ENCODE assay signal across 8 mouse cellular contexts in genomic region chr16:20694781-20695180, GRCm38 (mm10). TPM values are rescaled to one million over a fixed set of nuclear protein-coding genes. Genes with fewer than 3 reads are reported as not detected.
DNase-seq lines count a peak whose midpoint lies in the region; ATAC-seq and TF ChIP-seq lines count a peak whose summit lies in the region.

No protein-coding gene starts in this region.

- H3K4me1 ChIP-seq in kidney, embryonic 15.5 days = peaks cover 40% of the 10 kb centered on the region
- H3K4me1 ChIP-seq in kidney, embryonic 14.5 days (ENCODE audit: control insufficient read depth, insufficient read depth, low read length) = peaks cover 9% of the 10 kb centered on the region
- peaks cover 42% of the 10 kb centered on the region for H3K4me1 ChIP-seq in midbrain, embryonic 15.5 days
- peaks cover 27% of the 10 kb centered on the region for H3K4me1 ChIP-seq in liver, postnatal 0 days (ENCODE audit: insufficient read depth)

- H3K9me3 ChIP-seq in kidney, embryonic 15.5 days (replicated peaks) = no peaks in the 10 kb centered on the region
- H3K9me3 ChIP-seq in kidney, embryonic 14.5 days (ENCODE audit: control insufficient read depth, low read length) = no peaks in the 10 kb centered on the region
- no peaks in the 10 kb centered on the region for H3K9me3 ChIP-seq in midbrain, embryonic 15.5 days
- H3K9me3 ChIP-seq in liver, postnatal 0 days (ENCODE audit: low read length) = no peaks in the 10 kb centered on the region

- H3K36me3 ChIP-seq in kidney, embryonic 15.5 days = peaks cover 35% of the 10 kb centered on the region
- peaks cover 27% of the 10 kb centered on the region for H3K36me3 ChIP-seq in kidney, embryonic 14.5 days (ENCODE audit: control insufficient read depth, insufficient read depth, low read length)
- H3K36me3 ChIP-seq in midbrain, embryonic 15.5 days (replicated peaks) = peaks cover 9% of the 10 kb centered on the region
- peaks cover 23% of the 10 kb centered on the region for H3K36me3 ChIP-seq in liver, postnatal 0 days (replicated peaks; ENCODE audit: insufficient read depth, low read length)

- TF ChIP-seq EP300 in liver, postnatal 0 days (IDR thresholded peaks at IDR 0.05; ENCODE audit: low read depth) = no peak

- peak overlapping the region; percentile 62 for H3K4me2 ChIP-seq in kidney, embryonic 15.5 days
- no peak overlapping the region for H3K4me2 ChIP-seq in kidney, embryonic 14.5 days (replicated peaks; ENCODE audit: low read depth, low read length)
- peak overlapping the region; percentile 87 for H3K4me2 ChIP-seq in midbrain, embryonic 15.5 days
- H3K4me2 ChIP-seq in liver, postnatal 0 days (ENCODE audit: low read depth, low read length) = no peak overlapping the region

- 0 out of 2 replicates have a peak overlapping the region, but pooled peaks have one; percentile 37 for H3K4me3 ChIP-seq in kidney, embryonic 15.5 days (replicated peaks)
- H3K4me3 ChIP-seq in kidney, embryonic 14.5 days (ENCODE audit: low read length) = no peak overlapping the region
- peak overlapping the region; percentile 79 for H3K4me3 ChIP-seq in layer of hippocampus, adult 2 months
- no peak overlapping the region for H3K4me3 ChIP-seq in midbrain, embryonic 15.5 days
- no peak overlapping the region for H3K4me3 ChIP-seq in liver, postnatal 0 days (ENCODE audit: low read depth, low read length)

- no peak for TF ChIP-seq CTCF in layer of hippocampus, adult 2 months (conservative IDR thresholded peaks at IDR 0.05)
- TF ChIP-seq CTCF in liver, postnatal 0 days (IDR thresholded peaks at IDR 0.05; ENCODE audit: low read depth) = no peak

- peak; percentile 55 for DNase-seq in cerebellum, adult 8-10 months
- peak; percentile 75 to 89 for DNase-seq in layer of hippocampus, adult 2 months (ENCODE audit: low spot score in 2 of 2)
- DNase-seq in thymus, postnatal 25 days = no peak
- DNase-seq in liver, postnatal 0 days = no peak

- H3K27me3 ChIP-seq in kidney, embryonic 15.5 days = peaks cover 4% of the 10 kb centered on the region; the same call in 1 of the 2 replicates
- no peaks in the 10 kb centered on the region; the same call in 1 of the 2 replicates for H3K27me3 ChIP-seq in kidney, embryonic 14.5 days (ENCODE audit: control insufficient read depth, insufficient read depth, low read length)
- H3K27me3 ChIP-seq in midbrain, embryonic 15.5 days (replicated peaks) = no peaks in the 10 kb centered on the region
- H3K27me3 ChIP-seq in liver, postnatal 0 days (ENCODE audit: insufficient read depth, low read length) = peaks cover 20% of the 10 kb centered on the region

- 0 out of 2 replicates have a peak overlapping the region, but pooled peaks have one; percentile 33 for H3K27ac ChIP-seq in kidney, embryonic 15.5 days
- no peak overlapping the region for H3K27ac ChIP-seq in kidney, embryonic 14.5 days (ENCODE audit: low read depth, low read length)
- peak overlapping the region; percentile 98 for H3K27ac ChIP-seq in layer of hippocampus, adult 2 months
- H3K27ac ChIP-seq in midbrain, embryonic 15.5 days = peak overlapping the region; percentile 83
- no peak overlapping the region for H3K27ac ChIP-seq in liver, postnatal 0 days (ENCODE audit: low read depth)

- H3K9ac ChIP-seq in kidney, embryonic 15.5 days = no peak overlapping the region
- H3K9ac ChIP-seq in kidney, embryonic 14.5 days (ENCODE audit: low read depth, low read length) = no peak overlapping the region
- H3K9ac ChIP-seq in midbrain, embryonic 15.5 days = no peak overlapping the region
- H3K9ac ChIP-seq in liver, postnatal 0 days (replicated peaks) = no peak overlapping the region

- no peak for ATAC-seq in kidney, embryonic 15.5 days (replicated peaks; ENCODE audit: low FRiP score)
- no peak for ATAC-seq in kidney, embryonic 14.5 days (ENCODE audit: low FRiP score, low TSS enrichment)
- ATAC-seq in granulocyte monocyte progenitor cell, adult 5-6 weeks (replicated peaks; ENCODE audit: poor library complexity, severe bottlenecking) = peak; percentile 64
- no peak for ATAC-seq in midbrain, embryonic 15.5 days (replicated peaks)
- no peak for ATAC-seq in liver, postnatal 0 days

- 74% methylated on average over 8 of the region's 8 CpGs for WGBS in kidney, embryonic 15.5 days
- 80% methylated on average over 8 of the region's 8 CpGs for WGBS in kidney, embryonic 14.5 days
- 77% methylated on average over 8 of the region's 8 CpGs for WGBS in midbrain, embryonic 15.5 days
- 60% methylated on average over 8 of the region's 8 CpGs for WGBS in liver, postnatal 0 days (ENCODE audit: insufficient replicate concordance)

RNA-seq across cellular contexts. Expression of gene Fam131a, which starts 1.7 kb away (rescaled TPM):
- 6.4 and 6.7 TPM in 2 replicates for polyA plus RNA-seq in kidney, embryonic 15.5 days (2015; fragmentation: Nextera tagmentation; extraction: Ambion mirVana)
- 3.8 and 5.5 TPM in 2 replicates for polyA plus RNA-seq in kidney, embryonic 14.5 days (2014; fragmentation: Nextera tagmentation; extraction: Ambion mirVana)
- 1.6 TPM in 1 of 2 replicates, not detected in the other for total RNA-seq in granulocyte monocyte progenitor cell, adult 5-6 weeks (2014; fragmentation: Nextera tagmentation)
- total RNA-seq in granulocyte monocyte progenitor cell, adult 5-6 weeks (2017) = 0.43 TPM in 1 of 2 replicates, not detected in the other
- total RNA-seq in layer of hippocampus, adult 2 months (2021) = 100 to 1,000 TPM; 450 to 457 TPM
- 58.1 and 58.5 TPM in 2 replicates for polyA plus RNA-seq in midbrain, embryonic 15.5 days (2015; fragmentation: Nextera tagmentation; extraction: Ambion mirVana)
- polyA plus RNA-seq in liver, postnatal 0 days (2015; fragmentation: Nextera tagmentation; extraction: Ambion mirVana) = 0.88 and 1.4 TPM in 2 replicates

RNA-seq across cellular contexts. Expression of gene Polr2h, which starts 22.7 kb away (rescaled TPM):
- polyA plus RNA-seq in kidney, embryonic 15.5 days (2015; fragmentation: Nextera tagmentation; extraction: Ambion mirVana) = 116 and 120 TPM in 2 replicates
- polyA plus RNA-seq in kidney, embryonic 14.5 days (2014; fragmentation: Nextera tagmentation; extraction: Ambion mirVana) = 147 and 172 TPM in 2 replicates
- 62.4 and 81.5 TPM in 2 replicates for total RNA-seq in granulocyte monocyte progenitor cell, adult 5-6 weeks (2014; fragmentation: Nextera tagmentation)
- total RNA-seq in granulocyte monocyte progenitor cell, adult 5-6 weeks (2017) = 61.8 and 91.6 TPM in 2 replicates
- total RNA-seq in layer of hippocampus, adult 2 months (2021) = 10 to 100 TPM; 26.1 TPM
- polyA plus RNA-seq in midbrain, embryonic 15.5 days (2015; fragmentation: Nextera tagmentation; extraction: Ambion mirVana) = 82.3 and 90.6 TPM in 2 replicates
- polyA plus RNA-seq in liver, postnatal 0 days (2015; fragmentation: Nextera tagmentation; extraction: Ambion mirVana) = 25.1 and 27.5 TPM in 2 replicates

RNA-seq across cellular contexts. Expression of gene Clcn2, which starts 22.8 kb away (rescaled TPM):
- 16.3 and 20.1 TPM in 2 replicates for polyA plus RNA-seq in kidney, embryonic 15.5 days (2015; fragmentation: Nextera tagmentation; extraction: Ambion mirVana)
- polyA plus RNA-seq in kidney, embryonic 14.5 days (2014; fragmentation: Nextera tagmentation; extraction: Ambion mirVana) = 15.5 and 17.3 TPM in 2 replicates
- total RNA-seq in granulocyte monocyte progenitor cell, adult 5-6 weeks (2014; fragmentation: Nextera tagmentation) = 2.6 and 6.0 TPM in 2 replicates
- 1.9 and 3.8 TPM in 2 replicates for total RNA-seq in granulocyte monocyte progenitor cell, adult 5-6 weeks (2017)
- total RNA-seq in layer of hippocampus, adult 2 months (2021) = 10 to 100 TPM; 74.2 to 79.5 TPM
- 33.7 and 33.8 TPM in 2 replicates for polyA plus RNA-seq in midbrain, embryonic 15.5 days (2015; fragmentation: Nextera tagmentation; extraction: Ambion mirVana)
- 3.6 and 4.7 TPM in 2 replicates for polyA plus RNA-seq in liver, postnatal 0 days (2015; fragmentation: Nextera tagmentation; extraction: Ambion mirVana)

RNA-seq across cellular contexts. Expression of gene Eif4g1, which starts 26.7 kb away (rescaled TPM):
- 187 and 208 TPM in 2 replicates for polyA plus RNA-seq in kidney, embryonic 15.5 days (2015; fragmentation: Nextera tagmentation; extraction: Ambion mirVana)
- polyA plus RNA-seq in kidney, embryonic 14.5 days (2014; fragmentation: Nextera tagmentation; extraction: Ambion mirVana) = 131 and 213 TPM in 2 replicates
- total RNA-seq in granulocyte monocyte progenitor cell, adult 5-6 weeks (2014; fragmentation: Nextera tagmentation) = 242 and 249 TPM in 2 replicates
- total RNA-seq in granulocyte monocyte progenitor cell, adult 5-6 weeks (2017) = 312 and 346 TPM in 2 replicates
- total RNA-seq in layer of hippocampus, adult 2 months (2021) = 100 to 1,000 TPM; 283 to 297 TPM
- 146 and 148 TPM in 2 replicates for polyA plus RNA-seq in midbrain, embryonic 15.5 days (2015; fragmentation: Nextera tagmentation; extraction: Ambion mirVana)
- 65.6 and 70.9 TPM in 2 replicates for polyA plus RNA-seq in liver, postnatal 0 days (2015; fragmentation: Nextera tagmentation; extraction: Ambion mirVana)

RNA-seq across cellular contexts. Expression of gene Chrd, which starts 38.1 kb away (rescaled TPM):
- polyA plus RNA-seq in kidney, embryonic 15.5 days (2015; fragmentation: Nextera tagmentation; extraction: Ambion mirVana) = 4.6 and 7.4 TPM in 2 replicates
- 3.9 and 4.6 TPM in 2 replicates for polyA plus RNA-seq in kidney, embryonic 14.5 days (2014; fragmentation: Nextera tagmentation; extraction: Ambion mirVana)
- total RNA-seq in granulocyte monocyte progenitor cell, adult 5-6 weeks (2014; fragmentation: Nextera tagmentation) = not detected in 2 replicates
- total RNA-seq in granulocyte monocyte progenitor cell, adult 5-6 weeks (2017) = not detected in 2 replicates
- total RNA-seq in layer of hippocampus, adult 2 months (2021) = 10 to 100 TPM; 87.0 to 90.7 TPM
- polyA plus RNA-seq in midbrain, embryonic 15.5 days (2015; fragmentation: Nextera tagmentation; extraction: Ambion mirVana) = 5.6 and 5.7 TPM in 2 replicates
- 0.34 and 0.45 TPM in 2 replicates for polyA plus RNA-seq in liver, postnatal 0 days (2015; fragmentation: Nextera tagmentation; extraction: Ambion mirVana)

Comparison
In these comparisons a context has a peak if more than half of its experiments do, and no peak if none do; other contexts are left out.
1. H3K27ac ChIP-seq: peak in kidney, embryonic 15.5 days (single experiment), layer of hippocampus, adult 2 months (single experiment) and midbrain, embryonic 15.5 days (single experiment); none in kidney, embryonic 14.5 days (single experiment) and liver, postnatal 0 days (single experiment).
2. H3K4me2 ChIP-seq: peak in kidney, embryonic 15.5 days (single experiment) and midbrain, embryonic 15.5 days (single experiment); none in kidney, embryonic 14.5 days (single experiment) and liver, postnatal 0 days (single experiment).
3. H3K4me3 ChIP-seq: peak in kidney, embryonic 15.5 days (single experiment) and layer of hippocampus, adult 2 months (single experiment); none in kidney, embryonic 14.5 days (single experiment), midbrain, embryonic 15.5 days (single experiment) and liver, postnatal 0 days (single experiment).
4. DNase-seq: peak in cerebellum, adult 8-10 months (single experiment) and layer of hippocampus, adult 2 months (2 of 2); none in thymus, postnatal 25 days (single experiment) and liver, postnatal 0 days (single experiment).